Mouse (Mus musculus) midbrain, embryonic 13.5 days (tissue): ENCODE data around the gene Akr1b8. TPM values are rescaled to one million over a fixed set of nuclear protein-coding genes. Genes with fewer than 3 reads are reported as not detected.
"Not testable (repeated sequence)": the region's sequence is repeated elsewhere in the genome, so short reads cannot be mapped to it uniquely, and the experiment has no call there.

Experiments used
- ATAC-seq: fragments of 200-750 bp; cut with Nextera tagmentation; 2 replicates; pipeline ENCODE4 v1.8.0; 2017; ENCODE audit warnings: mild to moderate bottlenecking, moderate TSS enrichment, moderate library complexity
- H3K27ac ChIP-seq: fragments of 300-500 bp; sonication (generic); 2 replicates; pipeline ENCODE4 v1.5.1; 2015; ENCODE audit warnings: inconsistent platforms, mild to moderate bottlenecking, moderate library complexity
- H3K27me3 ChIP-seq: fragments of 300-500 bp; sonication (generic); 2 replicates; pipeline ENCODE4 v1.6.1; 2015; ENCODE audit warnings: mild to moderate bottlenecking, inconsistent platforms
- H3K36me3 ChIP-seq: fragments of 300-500 bp; sonication (generic); 2 replicates; pipeline ENCODE4 v1.6.1; 2015; ENCODE audit warnings: mild to moderate bottlenecking, inconsistent platforms
- H3K4me1 ChIP-seq: fragments of 300-500 bp; sonication (generic); replicated peaks from 2 replicates; pipeline ENCODE4 v1.6.1; 2015; ENCODE audit warnings: inconsistent platforms
- H3K4me2 ChIP-seq: fragments of 300-500 bp; sonication (generic); replicated peaks from 2 replicates; pipeline ENCODE4 v1.6.1; 2015; ENCODE audit warnings: moderate library complexity, mild to moderate bottlenecking, inconsistent platforms
- H3K4me3 ChIP-seq: fragments of 300-500 bp; sonication (generic); replicated peaks from 2 replicates; pipeline ENCODE4 v1.5.1; 2015; ENCODE audit warnings: mild to moderate bottlenecking, inconsistent platforms
- H3K9ac ChIP-seq: fragments of 300-500 bp; sonication (generic); replicated peaks from 2 replicates; pipeline ENCODE4 v1.6.1; 2015; ENCODE audit warnings: mild to moderate bottlenecking, inconsistent platforms
- H3K9me3 ChIP-seq: fragments of 300-500 bp; sonication (generic); 2 replicates; pipeline ENCODE4 v1.6.1; 2016; ENCODE audit warnings: mild to moderate bottlenecking, inconsistent platforms
- WGBS: fragments of 180-500 bp; shearing (Covaris S2); methylation state at CpG from one replicate; pipeline ENCODE4 v1.1.7; 2015; 5-methylcytosine and 5-hydroxymethylcytosine counted together
- polyA plus RNA-seq: library from polyadenylated mRNA; unstranded; fragments of >200 nt; fragmentation: Nextera tagmentation; extraction: Ambion mirVana; gene quantifications from 2 replicates; pipeline ENCODE4 v1.2.1, GENCODE M21; 2015

Akr1b8 gene
- polyA plus RNA-seq, 1 experiment from 2014 or later = 6.8 TPM

- peak within 1 kb of the TSS; percentile 25; the same call in 1 of the 2 replicates for H3K27ac ChIP-seq
- peak within 1 kb of the TSS; percentile 46 for H3K4me3 ChIP-seq
- ATAC-seq = peak; percentile 72
- H3K9ac ChIP-seq = peak within 1 kb of the TSS; percentile 54
- H3K4me1 ChIP-seq = peaks cover 13% of the 10 kb centered on the region
- H3K36me3 ChIP-seq = no peaks in the 10 kb centered on the region
- no peaks in the 10 kb centered on the region for H3K9me3 ChIP-seq
- under 1% methylated on average over 17 of the region's 17 CpGs for WGBS
- peak within 1 kb of the TSS; percentile 68 for H3K4me2 ChIP-seq
- H3K27me3 ChIP-seq = 0 out of 2 replicates have a peak, but pooled peaks cover 3% of the 10 kb centered on the region
These were observed 30.3 kb downstream of the Akr1b8 start, which contains the start of gene Akr1b10 for GRCm38 (mm10) chr6:34384110-34384661. Akr1b10 (plus strand) TSS chr6:34384218.

DNA sequence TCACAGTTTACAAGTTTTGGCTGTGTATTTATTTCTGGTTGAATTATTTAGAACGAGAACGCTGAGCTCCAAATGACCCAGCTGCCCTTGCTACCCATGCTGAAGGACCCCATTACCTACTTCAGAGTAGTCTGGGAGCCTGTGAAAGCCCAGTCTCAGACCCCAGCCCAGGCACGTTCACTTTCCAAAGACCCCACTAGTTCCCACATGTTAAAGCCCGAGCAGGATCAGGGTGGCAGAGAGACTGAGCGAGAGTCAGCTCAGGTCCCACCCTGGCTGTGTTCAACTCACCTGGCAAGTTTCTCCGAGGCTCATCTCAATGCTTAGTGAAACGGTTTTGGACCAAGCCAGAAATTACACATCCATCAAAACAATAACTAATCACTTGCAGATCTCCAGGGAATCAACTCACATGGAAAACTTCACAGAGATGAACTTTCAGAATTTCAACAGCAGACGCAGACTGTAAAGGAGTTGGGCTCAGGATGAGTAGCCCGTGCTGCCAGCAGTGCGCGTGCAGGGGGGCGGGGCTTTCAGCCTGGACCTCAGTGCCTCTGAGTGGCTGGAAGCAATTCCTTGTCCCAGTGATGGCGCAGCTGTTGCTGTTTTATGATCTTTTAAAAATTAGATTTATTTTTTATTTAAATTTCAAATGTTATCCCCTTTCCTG is 30.9 kb downstream of the Akr1b8 start:
- peak overlapping the region; percentile 25; the same call in 1 of the 2 replicates for H3K27ac ChIP-seq

GRCm38 (mm10) chr6:34388420-34389156 is 34.7 kb downstream of the Akr1b8 start:
- WGBS = 89% methylated on average over 4 of the region's 4 CpGs
- no peak for ATAC-seq

More for the DNA sequence above, 30.9 kb downstream of the Akr1b8 start:
- Histone ChIP-seq H3K9ac (no peak overlapping the region; the same call in 1 of the 2 replicates), H3K4me1 (peaks cover 13% of the 10 kb centered on the region), H3K4me3 (peak overlapping the region; percentile 46), H3K36me3 (no peaks in the 10 kb centered on the region), H3K9me3 (no peaks in the 10 kb centered on the region), H3K4me2 (peak overlapping the region; percentile 68), H3K27me3 (0 out of 2 replicates have a peak, but pooled peaks cover 3% of the 10 kb centered on the region)
- ATAC-seq = 0 out of 2 replicates have a peak, but pooled peaks have one; percentile 27
- WGBS = 6% methylated on average over 13 of the region's 13 CpGs

DNA sequence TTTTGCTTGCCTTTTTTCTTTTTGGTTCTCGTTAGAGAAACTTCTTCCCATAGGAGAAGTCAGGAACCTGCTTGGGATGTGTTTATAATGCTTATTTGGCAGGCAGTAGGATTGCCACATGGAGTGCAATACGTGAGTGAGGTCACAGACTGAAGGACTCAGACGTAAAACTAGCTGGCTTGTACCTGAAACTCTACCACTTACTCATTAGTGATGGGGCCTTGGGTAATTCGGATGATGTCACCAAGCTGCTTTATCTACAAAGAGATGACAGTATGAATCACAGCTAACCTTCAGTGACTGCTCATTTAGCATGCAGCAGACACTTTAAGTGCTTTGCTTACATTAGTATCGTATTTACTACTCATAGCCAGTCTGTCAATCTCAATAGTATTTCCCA is 42.0 kb downstream of the Akr1b8 start:
- Histone ChIP-seq H3K27me3 (no peaks in the 10 kb centered on the region), H3K9ac (no peak overlapping the region), H3K4me1 (no peaks in the 10 kb centered on the region), H3K9me3 (no peaks in the 10 kb centered on the region), H3K36me3 (peaks cover 10% of the 10 kb centered on the region), H3K4me3 (no peak overlapping the region), H3K4me2 (no peak overlapping the region), H3K27ac (no peak overlapping the region)
- no peak for ATAC-seq
- 80% methylated on average over 5 of the region's 5 CpGs for WGBS

More at GRCm38 (mm10) chr6:34388420-34389156, 34.7 kb downstream of the Akr1b8 start:
- Histone ChIP-seq H3K36me3 (peaks cover 11% of the 10 kb centered on the region), H3K9me3 (no peaks in the 10 kb centered on the region), H3K27ac (no peak overlapping the region), H3K4me1 (peaks cover 13% of the 10 kb centered on the region), H3K4me2 (no peak overlapping the region), H3K9ac (no peak overlapping the region), H3K27me3 (no peaks in the 10 kb centered on the region), H3K4me3 (no peak overlapping the region)

- Histone ChIP-seq H3K4me2 (no peak overlapping the region), H3K4me1 (no peaks in the 10 kb centered on the region), H3K27ac (no peak overlapping the region), H3K9me3 (no peaks in the 10 kb centered on the region), H3K27me3 (no peaks in the 10 kb centered on the region), H3K9ac (no peak overlapping the region), H3K36me3 (peaks cover 4% of the 10 kb centered on the region; the same call in 1 of the 2 replicates), H3K4me3 (no peak overlapping the region)
- ATAC-seq = no peak
- 93% methylated on average over 6 of the region's 6 CpGs for WGBS
These were observed 44.5 kb downstream of the Akr1b8 start for GRCm38 (mm10) chr6:34398431-34398830.

DNA sequence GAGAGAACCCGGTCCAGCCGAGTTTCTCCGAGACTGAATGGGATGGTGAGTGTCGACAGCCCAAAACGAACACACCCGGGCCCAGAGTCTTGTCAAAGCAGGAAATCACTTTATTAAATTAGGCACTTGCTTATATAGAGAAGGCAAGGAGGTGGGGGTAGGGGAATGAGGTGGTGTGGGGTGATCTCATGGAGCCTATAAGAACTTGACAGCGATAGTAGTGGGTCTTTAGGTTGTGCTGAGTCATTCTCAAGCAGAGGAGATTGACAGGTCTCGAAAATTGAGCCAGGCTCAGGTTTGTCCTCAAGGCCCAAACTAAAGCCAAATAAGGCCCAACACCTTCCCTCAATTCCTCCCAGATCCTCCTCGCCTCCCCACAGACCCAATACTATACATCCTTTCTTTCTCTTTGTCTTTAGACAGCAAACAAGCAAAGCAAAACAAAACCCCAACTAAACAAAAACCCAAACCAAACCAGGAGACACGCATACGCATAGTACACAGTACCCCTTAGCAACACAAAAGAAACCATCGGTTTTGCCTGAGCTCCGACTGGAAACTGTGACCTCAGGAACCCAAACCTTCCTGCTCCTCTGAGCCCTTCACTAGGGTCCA is 45.8 kb downstream of the Akr1b8 start:
- Histone ChIP-seq H3K27ac (no peak overlapping the region), H3K4me2 (no peak overlapping the region), H3K27me3 (no peaks in the 10 kb centered on the region), H3K9ac (no peak overlapping the region), H3K9me3 (no peaks in the 10 kb centered on the region), H3K4me1 (no peaks in the 10 kb centered on the region), H3K4me3 (no peak overlapping the region), H3K36me3 (no peaks in the 10 kb centered on the region)
- no peak for ATAC-seq
- 87% methylated on average over 13 of the region's 13 CpGs for WGBS

DNA sequence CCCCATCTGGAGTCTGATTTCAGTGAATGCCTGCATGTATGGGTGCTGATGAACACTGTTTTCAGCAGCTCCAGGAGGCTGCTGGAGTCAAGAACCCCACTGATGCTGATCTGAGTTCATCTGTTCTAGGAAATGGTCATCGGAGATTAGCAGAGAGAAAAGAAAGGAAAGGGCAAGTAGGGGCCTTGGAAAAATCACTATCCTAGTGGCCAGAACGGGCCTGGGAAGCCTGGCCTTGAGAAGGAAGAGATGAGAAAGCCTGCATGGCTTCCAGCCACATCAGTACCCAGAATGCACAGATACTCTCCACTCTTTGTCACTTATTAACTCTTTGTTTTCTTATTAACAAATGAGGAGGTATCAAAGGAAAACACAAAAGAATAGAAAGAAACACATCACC is 46.8 kb downstream of the Akr1b8 start:
- H3K9me3 ChIP-seq = no peaks in the 10 kb centered on the region
- H3K36me3 ChIP-seq = no peaks in the 10 kb centered on the region
- no peak overlapping the region for H3K4me3 ChIP-seq
- H3K9ac ChIP-seq = no peak overlapping the region
- no peak overlapping the region for H3K4me2 ChIP-seq
- no peaks in the 10 kb centered on the region for H3K27me3 ChIP-seq
- no peak for ATAC-seq
- WGBS = 82% methylated on average over 2 of the region's 2 CpGs
- H3K27ac ChIP-seq = no peak overlapping the region
- H3K4me1 ChIP-seq = no peaks in the 10 kb centered on the region

DNA sequence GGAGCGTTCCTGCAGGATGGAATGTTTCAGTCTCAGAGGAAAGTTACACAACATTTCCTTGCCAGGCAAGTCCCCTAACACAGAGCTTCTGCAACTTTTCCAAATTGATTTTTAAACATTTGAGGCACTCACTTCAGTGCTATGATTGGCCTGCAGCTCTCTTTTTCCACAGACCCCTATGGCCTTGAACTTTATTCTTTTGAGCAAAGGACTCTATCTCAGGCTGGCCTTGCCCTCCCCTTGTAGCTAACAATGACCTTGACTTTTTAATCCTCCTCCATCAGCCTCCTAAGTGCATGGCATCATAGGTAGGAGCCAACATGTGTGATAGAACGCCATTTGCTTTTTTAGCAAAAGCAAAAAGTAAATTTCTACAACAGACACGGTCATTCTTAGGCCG is 52.8 kb downstream of the Akr1b8 start:
- WGBS = 94% methylated on average over 4 of the region's 4 CpGs
- H3K36me3 ChIP-seq = no peaks in the 10 kb centered on the region
- H3K27ac ChIP-seq = no peak overlapping the region
- H3K27me3 ChIP-seq = no peaks in the 10 kb centered on the region
- ATAC-seq = no peak
- no peaks in the 10 kb centered on the region for H3K9me3 ChIP-seq
- no peak overlapping the region for H3K9ac ChIP-seq
- no peak overlapping the region for H3K4me2 ChIP-seq
- no peak overlapping the region for H3K4me3 ChIP-seq
- no peaks in the 10 kb centered on the region for H3K4me1 ChIP-seq

- no peaks in the 10 kb centered on the region for H3K27me3 ChIP-seq
- no peak overlapping the region for H3K27ac ChIP-seq
- no peak overlapping the region for H3K4me3 ChIP-seq
- no peaks in the 10 kb centered on the region for H3K9me3 ChIP-seq
- 90% methylated on average over 10 of the region's 10 CpGs for WGBS
- no peak overlapping the region for H3K9ac ChIP-seq
- ATAC-seq = no peak
- H3K4me2 ChIP-seq = no peak overlapping the region
- no peaks in the 10 kb centered on the region for H3K36me3 ChIP-seq
- H3K4me1 ChIP-seq = no peaks in the 10 kb centered on the region
These were observed 53.5 kb downstream of the Akr1b8 start for GRCm38 (mm10) chr6:34407403-34407802.

- no peaks in the 10 kb centered on the region for H3K4me1 ChIP-seq
- H3K9ac ChIP-seq = no peak within 1 kb of the TSS
- 85% methylated on average over 6 of the region's 6 CpGs for WGBS
- H3K27me3 ChIP-seq = no peaks in the 10 kb centered on the region
- no peak for ATAC-seq
- H3K4me3 ChIP-seq = no peak within 1 kb of the TSS
- H3K36me3 ChIP-seq = no peaks in the 10 kb centered on the region
- no peak within 1 kb of the TSS for H3K4me2 ChIP-seq
- H3K9me3 ChIP-seq = no peaks in the 10 kb centered on the region
- no peak within 1 kb of the TSS for H3K27ac ChIP-seq
These were observed 58.1 kb downstream of the Akr1b8 start, which contains the start of gene Akr1b7 for GRCm38 (mm10) chr6:34412023-34412422. Akr1b7 (plus strand) TSS chr6:34412334.

DNA sequence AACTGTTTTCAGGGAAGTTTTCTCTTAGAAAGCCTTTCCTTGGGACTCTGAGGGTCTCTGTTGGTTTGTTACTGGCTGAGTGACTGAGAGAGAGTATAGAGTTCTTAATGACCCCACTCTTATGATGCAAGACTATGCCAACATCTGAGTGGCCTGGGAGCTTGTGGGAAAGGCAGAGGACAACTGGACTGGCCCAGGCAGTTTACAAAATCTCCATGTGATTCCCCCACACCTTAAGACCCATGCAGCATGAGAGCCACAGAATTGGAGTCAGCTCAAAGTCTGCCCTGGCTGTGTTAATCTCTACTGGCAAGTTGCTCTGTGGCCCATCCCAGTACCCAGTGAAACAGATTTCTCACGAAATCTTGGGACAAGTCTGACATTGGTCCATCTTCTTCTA is 58.8 kb downstream of the Akr1b8 start:
- Histone ChIP-seq H3K4me3 (no peak overlapping the region), H3K27me3 (no peaks in the 10 kb centered on the region), H3K9ac (no peak overlapping the region), H3K27ac (no peak overlapping the region), H3K9me3 (no peaks in the 10 kb centered on the region), H3K4me1 (no peaks in the 10 kb centered on the region), H3K4me2 (no peak overlapping the region), H3K36me3 (no peaks in the 10 kb centered on the region)
- 71% methylated on average over 1 of the region's 1 CpGs for WGBS
- no peak for ATAC-seq

GRCm38 (mm10) chr6:34413386-34413785 is 59.5 kb downstream of the Akr1b8 start:
- H3K9ac ChIP-seq, H3K27me3 ChIP-seq, H3K36me3 ChIP-seq, H3K27ac ChIP-seq, H3K9me3 ChIP-seq, H3K4me2 ChIP-seq, H3K4me1 ChIP-seq, H3K4me3 ChIP-seq, ATAC-seq: not testable (repeated sequence)
- 89% methylated on average over 1 of the region's 1 CpGs for WGBS
